Mouse (Mus musculus) heart, postnatal 0 days (tissue): Measurements from ENCODE around the gene Cradd. TPM values are rescaled to one million over a fixed set of nuclear protein-coding genes. Genes with fewer than 3 reads are reported as not detected.

ENCODE experiments used
- ATAC-seq: fragments of 200-750 bp; cut with Nextera tagmentation; 2 replicates; pipeline ENCODE4 v1.8.0; 2017; ENCODE audit warnings: low read depth, moderate number of reproducible peaks, moderate library complexity; ENCODE audit not compliant: insufficient read depth
- DNase-seq: peaks from one replicate; pipeline ENCODE4 v3.0.0-alpha.2; 2016; ENCODE audit warnings: low spot score
- H3K27ac ChIP-seq: fragments of 300-500 bp; sonication (generic); 2 replicates; pipeline ENCODE4 v1.5.1; 2014; ENCODE audit warnings: low read depth, mild to moderate bottlenecking
- H3K27me3 ChIP-seq: fragments of 300-500 bp; sonication (generic); 2 replicates; pipeline ENCODE4 v1.6.1; 2014; ENCODE audit warnings: low read length, mixed read lengths; ENCODE audit not compliant: control insufficient read depth, insufficient read depth
- H3K36me3 ChIP-seq: fragments of 300-500 bp; sonication (generic); replicated peaks from 2 replicates; pipeline ENCODE4 v1.6.1; 2014; ENCODE audit warnings: low read length, mixed read lengths; ENCODE audit not compliant: control insufficient read depth, insufficient read depth
- H3K4me1 ChIP-seq: fragments of 300-500 bp; sonication (generic); 2 replicates; pipeline ENCODE4 v1.6.1; 2014; ENCODE audit warnings: antibody characterized with exemption; ENCODE audit not compliant: control insufficient read depth, insufficient read depth
- H3K4me2 ChIP-seq: fragments of 300-500 bp; sonication (generic); 2 replicates; pipeline ENCODE4 v1.6.1; 2014; ENCODE audit warnings: low read depth, mild to moderate bottlenecking, low read length, moderate library complexity
- H3K4me3 ChIP-seq: fragments of 300-500 bp; sonication (generic); 2 replicates; pipeline ENCODE4 v1.5.1; 2014; ENCODE audit warnings: low read depth, low read length
- H3K9ac ChIP-seq: fragments of 300-500 bp; sonication (generic); replicated peaks from 2 replicates; pipeline ENCODE4 v1.6.1; 2014; ENCODE audit warnings: low read depth, low read length, mixed read lengths
- H3K9me3 ChIP-seq: fragments of 300-500 bp; sonication (generic); replicated peaks from 2 replicates; pipeline ENCODE4 v1.6.1; 2016; ENCODE audit warnings: low read length; ENCODE audit not compliant: control insufficient read depth
- CTCF ChIP-seq: IDR thresholded peaks from 2 replicates; pipeline ENCODE4 v1.5.1; 2016; ENCODE audit warnings: antibody characterized with exemption, control low read depth, low read depth
- EP300 ChIP-seq: IDR thresholded peaks from 2 replicates; pipeline ENCODE4 v1.6.1; 2016; ENCODE audit warnings: antibody characterized with exemption, low read depth
- WGBS: fragments of 180-500 bp; shearing (Covaris S2); extraction: QIAGEN DNeasy Blood & Tissue Kit; methylation state at CpG from one replicate; pipeline ENCODE4 v1.1.7; 2014; 5-methylcytosine and 5-hydroxymethylcytosine counted together
- polyA plus RNA-seq: library from polyadenylated mRNA; unstranded; fragments of >200 nt; fragmentation: Nextera tagmentation; extraction: Ambion mirVana; gene quantifications from 2 replicates; pipeline ENCODE4 v1.2.1, GENCODE M21; 2015
- total RNA-seq: library from RNA; depleted of rRNA; stranded (reverse); fragments of >200 nt; gene quantifications from 2 replicates; pipeline ENCODE4 v1.2.3, GENCODE M21; 2014; ENCODE audit warnings: low replicate concordance

Cradd gene
- total and polyA plus RNA-seq, 2 experiments from 2014 or later, result 12.2 to 21.1 TPM

GRCm38 (mm10) chr10:95297690-95298104 is 26.2 kb downstream of the Cradd start:
- Histone ChIP-seq H3K27me3 (no peaks in the 10 kb centered on the region), H3K9me3 (no peaks in the 10 kb centered on the region), H3K36me3 (no peaks in the 10 kb centered on the region), H3K4me1 (peaks cover 20% of the 10 kb centered on the region), H3K27ac (peak overlapping the region; percentile 54), H3K4me2 (peak overlapping the region; percentile 42), H3K9ac (peak overlapping the region; percentile 41; the same call in 1 of the 2 replicates), H3K4me3 (no peak overlapping the region)
- WGBS, result 18% methylated on average over 9 of the region's 9 CpGs
- ATAC-seq, result peak; percentile 77
- TF ChIP-seq EP300, result no peak
- no peak for TF ChIP-seq CTCF
- DNase-seq, result peak; percentile 41

DNA sequence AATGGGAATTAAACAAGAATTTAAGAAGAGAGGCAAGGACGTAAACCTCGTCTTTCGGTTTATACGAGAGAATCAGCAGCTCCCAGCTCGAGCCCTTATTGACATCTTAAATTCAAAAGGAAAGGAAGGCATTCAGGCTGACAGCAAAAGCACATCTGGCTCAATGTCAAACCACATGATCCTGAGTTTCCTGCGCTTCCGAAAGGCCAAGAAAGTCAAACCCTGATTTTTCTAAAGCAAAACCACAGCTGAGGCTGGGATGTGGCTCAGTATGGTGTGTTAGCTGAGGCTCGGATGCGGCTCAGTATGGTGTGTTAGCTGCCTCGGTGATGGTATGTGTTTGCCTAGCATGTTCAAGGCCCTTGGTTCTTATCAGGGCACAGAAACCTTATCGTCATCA is 26.9 kb downstream of the Cradd start:
- Histone ChIP-seq H3K27ac (peak overlapping the region; percentile 39), H3K27me3 (no peaks in the 10 kb centered on the region)

DNA sequence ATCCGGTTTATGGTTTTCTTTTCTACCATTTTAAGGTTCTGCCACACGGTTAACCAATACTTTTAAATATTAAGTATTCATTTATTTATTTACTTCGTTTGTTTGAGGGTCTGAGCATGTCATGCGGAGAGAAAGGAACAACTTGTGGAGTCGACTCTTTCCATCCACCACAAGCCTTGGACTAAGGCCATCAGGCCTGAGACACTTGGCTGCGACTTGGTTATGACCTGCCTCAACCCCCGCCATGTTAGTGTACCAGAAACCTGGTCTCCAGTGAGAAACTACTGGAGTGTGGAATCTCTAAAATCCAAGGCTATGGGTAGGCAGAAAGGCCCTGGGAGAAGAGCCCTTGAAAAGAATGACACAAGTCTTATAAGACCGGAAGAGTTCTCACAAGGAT is 30.7 kb downstream of the Cradd start:
- no peak overlapping the region for H3K27ac ChIP-seq
- WGBS, result 91% methylated on average over 8 of the region's 8 CpGs
- H3K27me3 ChIP-seq, result no peaks in the 10 kb centered on the region
- TF ChIP-seq CTCF (no peak), EP300 (no peak)
- H3K4me3 ChIP-seq, result no peak overlapping the region
- no peak overlapping the region for H3K4me2 ChIP-seq
- H3K9me3 ChIP-seq, result no peaks in the 10 kb centered on the region
- H3K36me3 ChIP-seq, result no peaks in the 10 kb centered on the region
- no peak overlapping the region for H3K9ac ChIP-seq
- ATAC-seq (no peak), DNase-seq (no peak)
- H3K4me1 ChIP-seq, result peaks cover 20% of the 10 kb centered on the region

More for the DNA sequence above, 26.9 kb downstream of the Cradd start:
- no peaks in the 10 kb centered on the region for H3K36me3 ChIP-seq
- TF ChIP-seq CTCF, result no peak
- no peak for TF ChIP-seq EP300
- WGBS, result 54% methylated on average over 11 of the region's 11 CpGs
- H3K9me3 ChIP-seq, result no peaks in the 10 kb centered on the region
- DNase-seq, result no peak
- 0 out of 2 replicates have a peak overlapping the region, but pooled peaks have one; percentile 5 for H3K4me2 ChIP-seq
- ATAC-seq, result no peak; the same call in 1 of the 2 replicates
- H3K4me3 ChIP-seq, result no peak overlapping the region
- peaks cover 20% of the 10 kb centered on the region for H3K4me1 ChIP-seq
- no peak overlapping the region for H3K9ac ChIP-seq

GRCm38 (mm10) chr10:95292269-95292668 is 31.7 kb downstream of the Cradd start:
- H3K4me2 ChIP-seq, result no peak overlapping the region
- TF ChIP-seq EP300 (no peak), CTCF (no peak)
- no peaks in the 10 kb centered on the region for H3K36me3 ChIP-seq
- H3K9ac ChIP-seq, result no peak overlapping the region
- DNase-seq (no peak), ATAC-seq (no peak)
- H3K4me3 ChIP-seq, result no peak overlapping the region
- no peaks in the 10 kb centered on the region for H3K9me3 ChIP-seq
- H3K27ac ChIP-seq, result no peak overlapping the region
- H3K4me1 ChIP-seq, result peaks cover 10% of the 10 kb centered on the region; the same call in 1 of the 2 replicates
- 55% methylated on average over 5 of the region's 5 CpGs for WGBS
- H3K27me3 ChIP-seq, result no peaks in the 10 kb centered on the region

DNA sequence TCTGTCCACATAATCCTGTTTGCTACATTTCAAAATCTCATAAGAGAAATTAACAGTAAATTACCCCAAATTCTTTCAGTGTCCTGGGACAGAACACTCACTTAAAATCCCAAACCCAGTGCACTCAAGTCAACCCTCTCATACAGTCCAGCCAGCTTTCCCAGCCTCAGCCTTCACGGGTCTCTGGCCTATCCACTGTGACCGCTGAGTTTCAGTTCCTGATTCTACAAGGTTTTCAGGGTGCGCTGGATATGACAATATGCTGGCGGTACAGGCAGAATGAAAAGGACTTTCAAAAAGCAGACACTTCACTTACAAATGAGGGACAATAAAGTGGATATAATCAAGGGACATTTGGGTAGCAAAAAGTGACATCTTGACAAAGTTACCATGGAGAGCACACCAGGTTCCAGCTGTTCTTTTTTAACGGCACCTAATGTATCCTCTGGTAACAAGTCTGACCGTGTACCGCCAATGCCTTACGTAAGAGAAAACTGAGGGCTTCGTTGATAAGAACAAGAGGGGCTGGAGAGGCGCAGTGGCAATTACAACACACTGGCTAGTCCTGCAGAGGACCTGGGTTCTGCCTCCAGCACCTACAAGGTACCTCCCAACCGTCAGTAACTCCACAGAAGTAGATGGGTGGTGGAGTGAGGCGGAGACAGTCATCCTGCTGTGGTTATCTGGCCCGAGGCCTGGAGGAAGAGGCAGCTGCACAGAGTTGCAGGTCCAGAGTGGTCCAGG is 32.6 kb downstream of the Cradd start:
- Histone ChIP-seq H3K9me3 (no peaks in the 10 kb centered on the region), H3K9ac (no peak overlapping the region), H3K27me3 (no peaks in the 10 kb centered on the region), H3K36me3 (no peaks in the 10 kb centered on the region), H3K4me1 (peaks cover under 1% of the 10 kb centered on the region; the same call in 1 of the 2 replicates), H3K4me2 (no peak overlapping the region), H3K4me3 (no peak overlapping the region), H3K27ac (no peak overlapping the region)
- 63% methylated on average over 13 of the region's 13 CpGs for WGBS
- TF ChIP-seq CTCF, result no peak
- DNase-seq (no peak), ATAC-seq (no peak)
